Mouse (Mus musculus) heart, embryonic 14.5 days (tissue): ENCODE results near the gene Pbld1. TPM values are rescaled to one million over a fixed set of nuclear protein-coding genes. Genes with fewer than 3 reads are reported as not detected.

Experiments used
- ATAC-seq: fragments of 200-750 bp; cut with Nextera tagmentation; 2 replicates; pipeline ENCODE4 v1.8.0; 2017; ENCODE audit warnings: low read depth, moderate TSS enrichment; ENCODE audit not compliant: insufficient number of reproducible peaks, insufficient read depth, low FRiP score
- H3K27ac ChIP-seq, 2 experiments: fragments of 200-500 bp in 1 of 2; fragments of 300-500 bp in 1 of 2; sonication (generic) in 1 of 2; replicated peaks in 1 of 2; 2 replicates each; pipeline ENCODE4 v1.5.1; 2012 to 2014; ENCODE audit warnings: low read depth in 2 of 2, low read length in 2 of 2, control low read depth in 1 of 2, mild to moderate bottlenecking in 1 of 2, mixed read lengths in 1 of 2; ENCODE audit not compliant: control insufficient read depth in 1 of 2, insufficient read depth in 1 of 2
- H3K27me3 ChIP-seq: fragments of 300-500 bp; sonication (generic); 2 replicates; pipeline ENCODE4 v1.6.1; 2014; ENCODE audit warnings: mild to moderate bottlenecking, low read length, control low read depth; ENCODE audit not compliant: control insufficient read depth, insufficient read depth
- H3K36me3 ChIP-seq: fragments of 300-500 bp; sonication (generic); 2 replicates; pipeline ENCODE4 v1.6.1; 2014; ENCODE audit warnings: mild to moderate bottlenecking, control low read depth, low read length, mixed read lengths; ENCODE audit not compliant: control insufficient read depth, insufficient read depth
- H3K4me1 ChIP-seq, 2 experiments: fragments of 200-500 bp in 1 of 2; fragments of 300-500 bp in 1 of 2; sonication (generic) in 1 of 2; 2 replicates each; pipeline ENCODE4 v1.6.1; 2012 to 2014; ENCODE audit warnings: low read length in 2 of 2, control low read depth in 1 of 2, mixed read lengths in 1 of 2; ENCODE audit not compliant: control insufficient read depth in 2 of 2, insufficient read depth in 2 of 2
- H3K4me2 ChIP-seq: fragments of 300-500 bp; sonication (generic); 2 replicates; pipeline ENCODE4 v1.6.1; 2014; ENCODE audit warnings: mild to moderate bottlenecking, low read length
- H3K4me3 ChIP-seq, 2 experiments: fragments of 200-500 bp in 1 of 2; fragments of 300-500 bp in 1 of 2; sonication (generic) in 1 of 2; 2 replicates each; pipeline ENCODE4 v1.5.1; 2012 to 2014; ENCODE audit warnings: low read length in 2 of 2, mild to moderate bottlenecking in 2 of 2, control low read depth in 1 of 2, low read depth in 1 of 2, moderate library complexity in 1 of 2; ENCODE audit not compliant: control insufficient read depth in 1 of 2, insufficient read depth in 1 of 2
- H3K9ac ChIP-seq: fragments of 300-500 bp; sonication (generic); 2 replicates; pipeline ENCODE4 v1.6.1; 2014; ENCODE audit warnings: mild to moderate bottlenecking, low read length
- H3K9me3 ChIP-seq: fragments of 300-500 bp; sonication (generic); 2 replicates; pipeline ENCODE4 v1.6.1; 2016; ENCODE audit warnings: low read length, control low read depth; ENCODE audit not compliant: control insufficient read depth
- WGBS: fragments of 180-500 bp; shearing (Covaris S2); extraction: QIAGEN DNeasy Blood & Tissue Kit; methylation state at CpG from one replicate; pipeline ENCODE4 v1.1.7; 2014; 5-methylcytosine and 5-hydroxymethylcytosine counted together
- polyA plus RNA-seq: library from polyadenylated mRNA; unstranded; fragments of >200 nt; fragmentation: Nextera tagmentation; extraction: Ambion mirVana; gene quantifications from 2 replicates; pipeline ENCODE4 v1.2.1, GENCODE M21; 2014

Gene Pbld1
- 0.66 and 0.68 TPM in 2 replicates for polyA plus RNA-seq

GRCm38 (mm10) chr10:63059862-63060261 is at the start of gene Pbld1:
Gene Pbld1 (plus strand): TSS chr10:63060162.
- 87% methylated on average over 2 of the region's 2 CpGs for WGBS
- Histone ChIP-seq H3K27me3 (no peaks in the 10 kb centered on the region), H3K27ac (no peak within 1 kb of the TSS), H3K4me3 (no peak within 1 kb of the TSS), H3K4me2 (no peak within 1 kb of the TSS), H3K36me3 (no peaks in the 10 kb centered on the region), H3K4me1 (no peaks in the 10 kb centered on the region; a peak in 1 of 4 replicates), H3K9me3 (no peaks in the 10 kb centered on the region), H3K9ac (no peak within 1 kb of the TSS)
- ATAC-seq = no peak

GRCm38 (mm10) chr10:63010268-63010667 is 49.7 kb upstream of the Pbld1 start:
- H3K27me3 ChIP-seq = no peaks in the 10 kb centered on the region
- H3K36me3 ChIP-seq = peaks cover 93% of the 10 kb centered on the region
- no peaks in the 10 kb centered on the region for H3K4me1 ChIP-seq
- no peak overlapping the region for H3K4me2 ChIP-seq
- no peak overlapping the region for H3K27ac ChIP-seq
- ATAC-seq = no peak
- no peak overlapping the region for H3K9ac ChIP-seq
- H3K4me3 ChIP-seq = no peak overlapping the region
- H3K9me3 ChIP-seq = no peaks in the 10 kb centered on the region
- 82% methylated on average over 4 of the region's 4 CpGs for WGBS

- 85% methylated on average over 6 of the region's 6 CpGs for WGBS
- no peak overlapping the region for H3K27ac ChIP-seq
- H3K4me3 ChIP-seq = no peak overlapping the region
- H3K36me3 ChIP-seq = peaks cover 95% of the 10 kb centered on the region
- no peaks in the 10 kb centered on the region for H3K9me3 ChIP-seq
- no peak for ATAC-seq
- H3K9ac ChIP-seq = no peak overlapping the region
- no peak overlapping the region for H3K4me2 ChIP-seq
- H3K4me1 ChIP-seq = no peaks in the 10 kb centered on the region
- no peaks in the 10 kb centered on the region for H3K27me3 ChIP-seq
Measured at GRCm38 (mm10) chr10:63011556-63011955, 48.4 kb upstream of the Pbld1 start.

GRCm38 (mm10) chr10:63013476-63013875 is 46.5 kb upstream of the Pbld1 start:
- WGBS = 58% methylated on average over 3 of the region's 3 CpGs
- H3K27ac ChIP-seq = no peak overlapping the region
- no peak overlapping the region for H3K9ac ChIP-seq
- peaks cover 92% of the 10 kb centered on the region for H3K36me3 ChIP-seq
- no peak overlapping the region for H3K4me2 ChIP-seq
- H3K27me3 ChIP-seq = no peaks in the 10 kb centered on the region
- H3K9me3 ChIP-seq = no peaks in the 10 kb centered on the region
- H3K4me3 ChIP-seq = no peak overlapping the region
- ATAC-seq = no peak
- no peaks in the 10 kb centered on the region for H3K4me1 ChIP-seq

GRCm38 (mm10) chr10:63014168-63014567 is 45.8 kb upstream of the Pbld1 start:
- ATAC-seq = no peak
- H3K4me3 ChIP-seq = no peak overlapping the region
- H3K36me3 ChIP-seq = peaks cover 90% of the 10 kb centered on the region
- H3K4me2 ChIP-seq = no peak overlapping the region
- H3K9ac ChIP-seq = no peak overlapping the region
- no peaks in the 10 kb centered on the region for H3K9me3 ChIP-seq
- 90% methylated on average over 9 of the region's 9 CpGs for WGBS
- no peak overlapping the region for H3K27ac ChIP-seq
- peaks cover 0 to 3% of the 10 kb centered on the region in 2 experiments; a peak in 1 of 4 replicates for H3K4me1 ChIP-seq
- H3K27me3 ChIP-seq = no peaks in the 10 kb centered on the region

GRCm38 (mm10) chr10:63019304-63019703 is 40.7 kb upstream of the Pbld1 start:
- WGBS = 92% methylated on average over 6 of the region's 6 CpGs
- ATAC-seq = no peak

GRCm38 (mm10) chr10:63021702-63022101 is 38.3 kb upstream of the Pbld1 start:
- Histone ChIP-seq H3K4me2 (peak overlapping the region; percentile 72), H3K9me3 (no peaks in the 10 kb centered on the region), H3K36me3 (peaks cover 20% of the 10 kb centered on the region), H3K27ac (no peak overlapping the region), H3K4me1 (peaks cover 7 to 30% of the 10 kb centered on the region in 2 experiments), H3K4me3 (peak overlapping the region; percentile 97), H3K9ac (peak overlapping the region; percentile 100), H3K27me3 (no peaks in the 10 kb centered on the region)
- WGBS = 53% methylated on average over 4 of the region's 4 CpGs
- ATAC-seq = no peak

More at GRCm38 (mm10) chr10:63019304-63019703, 40.7 kb upstream of the Pbld1 start:
- Histone ChIP-seq H3K9ac (no peak overlapping the region), H3K4me2 (no peak overlapping the region), H3K27me3 (no peaks in the 10 kb centered on the region), H3K36me3 (peaks cover 44% of the 10 kb centered on the region), H3K4me1 (peaks cover 4 to 22% of the 10 kb centered on the region in 2 experiments; a peak in 3 of 4 replicates), H3K4me3 (no peak overlapping the region), H3K9me3 (no peaks in the 10 kb centered on the region), H3K27ac (no peak overlapping the region)

GRCm38 (mm10) chr10:63022541-63023120 is 37.3 kb upstream of the Pbld1 start:
- under 1% methylated on average over 27 of the region's 27 CpGs for WGBS
- no peaks in the 10 kb centered on the region for H3K27me3 ChIP-seq
- peaks cover 11% of the 10 kb centered on the region for H3K36me3 ChIP-seq

More at GRCm38 (mm10) chr10:63022541-63023120, 37.3 kb upstream of the Pbld1 start:
- H3K9ac ChIP-seq = peak overlapping the region; percentile 100
- peaks cover 7 to 30% of the 10 kb centered on the region in 2 experiments for H3K4me1 ChIP-seq
- H3K4me3 ChIP-seq = peak overlapping the region; percentile 97
- no peaks in the 10 kb centered on the region for H3K9me3 ChIP-seq
- H3K4me2 ChIP-seq = peak overlapping the region; percentile 72
- peak overlapping the region; percentile 100 for H3K27ac ChIP-seq
- no peak for ATAC-seq
